Mouse (Mus musculus) lung, postnatal 0 days (tissue): Measurements from ENCODE around the gene Slc2a3.

ENCODE experiments used
- CTCF ChIP-seq: IDR thresholded peaks from 2 replicates; pipeline ENCODE4 v1.5.1; 2016; ENCODE audit warnings: antibody characterized with exemption, mild to moderate bottlenecking
- EP300 ChIP-seq: IDR thresholded peaks from 2 replicates; pipeline ENCODE4 v1.6.1; 2016; ENCODE audit warnings: antibody characterized with exemption, mild to moderate bottlenecking, control low read depth

GRCm38 (mm10) chr6:122690082-122690481 is 111.4 kb downstream of the Slc2a3 start:
- TF ChIP-seq CTCF (no peak), EP300 (no peak)
